Mouse (Mus musculus) intestine, embryonic 16.5 days (tissue): ENCODE results near the gene Fcgr3. TPM values are rescaled to one million over a fixed set of nuclear protein-coding genes. Genes with fewer than 3 reads are reported as not detected.
"Not testable (repeated sequence)": the region's sequence is repeated elsewhere in the genome, so short reads cannot be mapped to it uniquely, and the experiment has no call there.

Experiments used
- ATAC-seq: fragments of 200-750 bp; cut with Nextera tagmentation; 2 replicates; pipeline ENCODE4 v1.8.0; 2017; ENCODE audit warnings: moderate TSS enrichment, moderate library complexity
- H3K27ac ChIP-seq: fragments of 300-500 bp; sonication (generic); 2 replicates; pipeline ENCODE4 v1.5.1; 2014; ENCODE audit warnings: mild to moderate bottlenecking, low read length
- H3K27me3 ChIP-seq: fragments of 300-500 bp; sonication (generic); replicated peaks from 2 replicates; pipeline ENCODE4 v1.6.1; 2014; ENCODE audit warnings: low read length, control low read depth, mixed read lengths; ENCODE audit not compliant: control insufficient read depth, insufficient read depth
- H3K36me3 ChIP-seq: fragments of 300-500 bp; sonication (generic); 2 replicates; pipeline ENCODE4 v1.6.1; 2014; ENCODE audit warnings: low read length, control low read depth; ENCODE audit not compliant: control insufficient read depth, insufficient read depth
- H3K4me1 ChIP-seq: fragments of 300-500 bp; sonication (generic); 2 replicates; pipeline ENCODE4 v1.6.1; 2014; ENCODE audit warnings: low read length, control low read depth, mixed read lengths; ENCODE audit not compliant: control insufficient read depth, insufficient read depth
- H3K4me2 ChIP-seq: fragments of 300-500 bp; sonication (generic); 2 replicates; pipeline ENCODE4 v1.6.1; 2014; ENCODE audit warnings: low read depth, low read length, control low read depth
- H3K4me3 ChIP-seq: fragments of 300-500 bp; sonication (generic); 2 replicates; pipeline ENCODE4 v1.5.1; 2014; ENCODE audit warnings: mild to moderate bottlenecking, low read length
- H3K9ac ChIP-seq: fragments of 300-500 bp; sonication (generic); 2 replicates; pipeline ENCODE4 v1.6.1; 2014; ENCODE audit warnings: low read depth, low read length
- H3K9me3 ChIP-seq: fragments of 300-500 bp; sonication (generic); 2 replicates; pipeline ENCODE4 v1.6.1; 2016; ENCODE audit warnings: low read length, control low read depth; ENCODE audit not compliant: control insufficient read depth
- WGBS: fragments of 180-500 bp; shearing (Covaris S2); extraction: QIAGEN DNeasy Blood & Tissue Kit; methylation state at CpG from one replicate; pipeline ENCODE4 v1.1.7; 2014; 5-methylcytosine and 5-hydroxymethylcytosine counted together
- polyA plus RNA-seq: library from polyadenylated mRNA; unstranded; fragments of >200 nt; fragmentation: Nextera tagmentation; extraction: Ambion mirVana; gene quantifications from 2 replicates; pipeline ENCODE4 v1.2.1, GENCODE M21; 2015

The Fcgr3 gene
- polyA plus RNA-seq, 1 experiment from 2014 or later = 15.9 TPM

DNA sequence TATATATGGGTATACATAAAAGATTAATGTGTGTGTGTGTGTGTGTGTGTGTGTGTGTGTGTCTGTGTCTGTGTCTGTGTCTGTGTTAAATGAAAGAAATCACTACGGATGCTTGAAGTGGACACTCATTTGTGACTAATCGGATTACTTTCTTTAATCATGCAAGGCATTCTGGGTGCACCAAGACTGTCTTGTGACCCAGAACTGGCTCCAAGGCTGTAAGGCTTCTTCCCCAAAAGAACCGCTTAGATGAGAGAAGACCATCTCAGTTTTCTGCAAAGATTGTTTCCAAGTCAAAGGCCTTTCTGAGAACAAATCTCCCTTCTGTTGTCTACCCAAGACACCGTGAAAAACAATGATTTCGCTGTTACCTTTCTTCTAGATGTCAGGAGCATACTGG lies 12.5 kb upstream of the Fcgr3 start:
- not testable (repeated sequence) for H3K36me3 ChIP-seq, ATAC-seq, H3K4me1 ChIP-seq, H3K9me3 ChIP-seq, H3K27ac ChIP-seq, H3K4me3 ChIP-seq, H3K4me2 ChIP-seq, H3K9ac ChIP-seq
- peaks cover 11% of the 10 kb centered on the region for H3K27me3 ChIP-seq
- 36% methylated on average over 5 of the region's 5 CpGs for WGBS

DNA sequence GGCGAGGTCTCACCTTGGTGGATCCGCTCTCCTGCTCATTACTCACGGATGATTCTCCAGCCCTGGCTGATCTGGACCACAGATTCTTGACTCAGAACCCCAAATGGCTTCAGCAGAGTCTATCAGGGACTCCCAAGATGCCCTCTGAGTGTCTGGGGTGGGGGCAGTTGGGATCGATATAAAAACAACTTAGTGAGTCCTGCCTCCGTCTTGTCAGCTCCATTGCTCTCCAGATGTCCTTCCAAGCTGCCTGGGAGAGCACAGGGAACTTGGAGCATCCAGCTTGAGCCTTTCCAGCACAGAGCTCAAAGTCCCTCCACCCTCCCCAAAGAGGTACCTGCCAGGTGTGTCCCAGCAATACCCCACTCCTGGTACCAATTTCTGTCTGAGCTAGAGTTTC lies 11.4 kb upstream of the Fcgr3 start:
- H3K4me3 ChIP-seq, H3K4me2 ChIP-seq, H3K36me3 ChIP-seq, H3K9me3 ChIP-seq, ATAC-seq, H3K4me1 ChIP-seq, H3K9ac ChIP-seq, H3K27ac ChIP-seq: not testable (repeated sequence)
- peaks cover 11% of the 10 kb centered on the region for H3K27me3 ChIP-seq
- WGBS = 73% methylated on average over 3 of the region's 5 CpGs

DNA sequence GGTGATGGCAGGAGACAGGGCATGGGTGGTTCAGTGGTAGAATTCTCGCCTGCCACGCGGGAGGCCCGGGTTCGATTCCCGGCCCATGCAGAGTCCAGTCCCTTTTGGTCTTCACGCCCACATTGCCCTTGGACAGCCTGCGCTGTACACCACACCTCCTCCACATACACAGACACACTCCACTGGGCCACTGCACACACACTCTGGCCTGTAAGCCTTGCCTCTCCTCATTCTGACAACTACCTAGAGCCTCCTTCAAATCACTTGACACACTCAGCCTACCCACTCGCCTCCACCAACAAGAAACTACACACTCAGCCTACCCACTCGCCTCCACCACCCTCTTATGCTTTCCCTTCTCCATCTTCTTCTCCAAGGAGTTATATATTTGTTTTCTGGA lies 9.5 kb upstream of the Fcgr3 start:
- not testable (repeated sequence) for H3K4me1 ChIP-seq, H3K4me2 ChIP-seq, H3K9me3 ChIP-seq, H3K27ac ChIP-seq, H3K4me3 ChIP-seq, H3K9ac ChIP-seq, H3K36me3 ChIP-seq
- peaks cover 17% of the 10 kb centered on the region for H3K27me3 ChIP-seq
- ATAC-seq = peak; percentile 40
- 30% methylated on average over 4 of the region's 10 CpGs for WGBS

DNA sequence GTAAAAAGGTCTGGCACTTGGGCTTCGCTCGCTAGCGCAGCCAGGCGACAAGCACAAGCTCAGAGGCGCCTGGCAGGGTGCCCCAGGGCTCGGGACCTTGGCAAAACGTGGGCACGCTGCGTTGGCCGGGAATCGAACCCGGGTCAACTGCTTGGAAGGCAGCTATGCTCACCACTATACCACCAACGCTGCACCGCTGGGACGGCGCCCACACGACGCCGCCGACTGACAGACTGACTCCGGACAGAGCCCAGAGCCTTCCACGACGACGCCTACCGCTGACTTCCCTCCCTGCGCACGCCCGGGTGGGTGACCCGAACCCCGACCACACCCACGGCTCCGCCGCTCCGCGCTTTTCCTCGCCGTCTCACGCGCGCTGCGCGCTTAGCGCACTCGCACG lies 7.5 kb upstream of the Fcgr3 start:
- H3K27ac ChIP-seq, H3K4me3 ChIP-seq, H3K9ac ChIP-seq, H3K4me1 ChIP-seq, H3K9me3 ChIP-seq, H3K36me3 ChIP-seq, H3K4me2 ChIP-seq: not testable (repeated sequence)
- no CpG with 5 or more reads among the region's 45 CpGs for WGBS
- peaks cover 17% of the 10 kb centered on the region for H3K27me3 ChIP-seq
- ATAC-seq = peak; percentile 67

DNA sequence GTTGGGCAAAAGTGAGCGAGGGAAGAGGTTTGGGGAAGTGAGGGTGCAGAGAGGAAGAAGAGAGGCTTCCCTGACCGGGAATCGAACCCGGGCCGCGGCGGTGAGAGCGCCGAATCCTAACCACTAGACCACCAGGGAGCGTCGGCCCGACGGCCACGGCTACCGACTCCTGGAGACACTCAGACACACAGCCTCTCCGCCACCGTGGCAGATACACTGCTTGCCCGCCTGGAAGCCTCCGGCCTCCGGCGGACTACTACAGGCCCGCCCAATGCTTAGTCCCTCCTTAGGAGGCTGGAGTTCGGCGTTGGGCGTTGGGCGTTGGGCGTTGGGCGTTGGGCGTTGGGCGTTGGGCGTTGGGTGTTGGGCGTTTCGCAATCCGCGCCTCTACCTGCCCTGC lies 7.0 kb upstream of the Fcgr3 start:
- not testable (repeated sequence) for H3K36me3 ChIP-seq, H3K9me3 ChIP-seq, H3K4me1 ChIP-seq, H3K27ac ChIP-seq, H3K9ac ChIP-seq, H3K4me3 ChIP-seq, H3K4me2 ChIP-seq
- ATAC-seq = peak; percentile 74
- no CpG with 5 or more reads among the region's 35 CpGs for WGBS
- H3K27me3 ChIP-seq = peaks cover 15% of the 10 kb centered on the region

DNA sequence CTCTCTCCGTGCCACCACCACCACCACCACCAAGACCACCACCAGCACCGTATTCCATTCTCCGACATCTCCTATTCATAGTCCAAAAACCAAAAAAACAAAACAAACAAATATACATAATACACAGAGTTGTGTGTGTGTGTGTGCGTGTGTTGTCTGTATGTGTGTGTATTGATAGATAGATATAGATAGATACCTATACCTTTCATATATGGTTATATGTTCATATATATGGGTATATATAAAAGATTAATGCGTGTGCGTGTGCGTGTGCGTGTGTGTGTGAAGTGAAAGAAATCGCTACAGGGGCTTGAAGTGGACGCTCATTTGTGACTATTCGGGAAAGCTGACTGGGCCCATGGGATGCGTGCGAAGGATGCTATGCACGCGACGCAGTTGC lies 6.1 kb upstream of the Fcgr3 start:
- H3K36me3 ChIP-seq, H3K9ac ChIP-seq, H3K4me2 ChIP-seq, H3K27ac ChIP-seq, H3K4me3 ChIP-seq, H3K9me3 ChIP-seq, H3K4me1 ChIP-seq, ATAC-seq: not testable (repeated sequence)
- 21% methylated on average over 11 of the region's 16 CpGs for WGBS
- peaks cover 16% of the 10 kb centered on the region for H3K27me3 ChIP-seq

DNA sequence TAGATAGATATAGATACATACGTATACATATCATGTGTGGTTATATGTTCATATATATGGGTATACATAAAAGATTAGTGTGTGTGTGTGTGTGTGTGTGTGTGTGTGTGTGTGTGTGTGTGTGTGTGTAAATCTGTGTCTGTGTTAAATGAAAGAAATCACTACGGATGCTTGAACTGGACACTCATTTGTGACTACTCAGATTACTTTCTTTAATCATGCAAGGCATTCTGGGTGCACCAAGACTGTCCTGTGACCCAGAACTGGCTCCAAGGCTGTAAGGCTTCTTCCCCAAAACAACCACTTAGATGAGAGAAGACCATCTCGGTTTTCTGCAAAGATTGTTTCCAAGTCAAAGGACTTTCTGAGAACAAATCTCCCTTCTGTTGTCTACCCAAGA lies 4.8 kb upstream of the Fcgr3 start:
- not testable (repeated sequence) for H3K27ac ChIP-seq, H3K9me3 ChIP-seq, H3K4me2 ChIP-seq, ATAC-seq, H3K9ac ChIP-seq, H3K4me3 ChIP-seq, H3K36me3 ChIP-seq, H3K4me1 ChIP-seq
- 65% methylated on average over 3 of the region's 3 CpGs for WGBS
- H3K27me3 ChIP-seq = peaks cover 19% of the 10 kb centered on the region

DNA sequence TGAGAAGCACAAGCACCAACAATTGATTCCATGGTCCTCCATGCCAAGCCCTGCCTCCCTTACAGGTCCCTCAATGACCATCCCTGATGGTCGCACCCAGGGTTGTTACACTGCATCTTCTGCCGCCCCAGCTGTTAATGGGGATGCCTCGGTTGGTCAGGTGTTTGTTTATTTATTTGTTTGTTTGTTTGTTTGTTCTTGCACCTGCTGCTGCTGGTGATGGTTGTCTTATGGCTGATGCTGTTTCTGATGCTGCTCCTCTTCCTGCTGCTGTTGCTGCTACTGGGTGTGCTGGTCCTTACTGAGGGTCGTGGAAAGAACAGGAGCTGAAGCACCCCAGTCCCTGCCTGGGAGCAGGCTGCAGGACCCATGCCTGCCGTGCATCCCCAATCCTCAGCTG lies 3.2 kb upstream of the Fcgr3 start:
- H3K4me3 ChIP-seq, H3K9me3 ChIP-seq, H3K4me2 ChIP-seq, H3K4me1 ChIP-seq, H3K9ac ChIP-seq, H3K36me3 ChIP-seq, ATAC-seq, H3K27ac ChIP-seq: not testable (repeated sequence)
- H3K27me3 ChIP-seq = peaks cover 19% of the 10 kb centered on the region
- 44% methylated on average over 5 of the region's 5 CpGs for WGBS

DNA sequence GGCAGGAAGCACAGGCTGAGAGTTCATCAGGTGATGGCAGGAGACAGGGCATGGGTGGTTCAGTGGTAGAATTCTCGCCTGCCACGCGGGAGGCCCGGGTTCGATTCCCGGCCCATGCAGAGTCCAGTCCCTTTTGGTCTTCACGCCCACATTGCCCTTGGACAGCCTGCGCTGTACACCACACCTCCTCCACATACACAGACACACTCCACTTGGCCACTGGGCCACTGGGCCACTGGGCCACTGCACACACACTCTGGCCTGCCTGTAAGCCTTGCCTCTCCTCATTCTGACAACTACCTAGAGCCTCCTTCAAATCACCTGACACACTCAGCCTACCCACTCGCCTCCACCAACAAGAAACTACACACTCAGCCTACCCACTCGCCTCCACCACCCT lies 1.8 kb upstream of the Fcgr3 start:
- peaks cover 19% of the 10 kb centered on the region for H3K27me3 ChIP-seq
- not testable (repeated sequence) for H3K27ac ChIP-seq, H3K4me3 ChIP-seq, H3K9ac ChIP-seq, H3K36me3 ChIP-seq, H3K9me3 ChIP-seq, H3K4me1 ChIP-seq, H3K4me2 ChIP-seq
- WGBS = 25% methylated on average over 2 of the region's 10 CpGs
- ATAC-seq = peak; percentile 49

DNA sequence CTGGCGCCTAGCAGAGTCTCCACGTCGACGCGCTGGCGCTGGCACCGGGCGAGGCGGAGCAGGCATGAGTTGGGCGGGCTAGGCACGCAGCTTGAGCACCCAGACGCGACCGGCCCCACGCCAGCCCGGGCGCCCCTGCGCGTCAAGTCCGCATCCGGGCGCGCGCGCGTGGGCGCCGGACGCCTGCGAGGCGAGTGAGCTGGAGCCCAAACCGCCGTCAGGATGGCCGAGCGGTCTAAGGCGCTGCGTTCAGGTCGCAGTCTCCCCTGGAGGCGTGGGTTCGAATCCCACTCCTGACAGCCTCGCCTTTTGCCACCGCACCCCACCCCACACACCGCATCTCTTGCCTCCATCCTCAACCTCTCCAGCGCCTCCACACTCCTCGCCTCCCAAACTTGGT lies 1.0 kb upstream of the Fcgr3 start:
- H3K27ac ChIP-seq, H3K36me3 ChIP-seq, H3K4me1 ChIP-seq, H3K9me3 ChIP-seq, H3K9ac ChIP-seq: not testable (repeated sequence)
- 8% methylated on average over 27 of the region's 45 CpGs for WGBS
- peak overlapping the region; percentile 36 for H3K4me3 ChIP-seq
- peak; percentile 1; the same call in 1 of the 2 replicates for ATAC-seq
- peak overlapping the region; percentile 50 for H3K4me2 ChIP-seq
- peaks cover 18% of the 10 kb centered on the region for H3K27me3 ChIP-seq
